Mouse (Mus musculus): Measurements from ENCODE around the gene Slc10a1.

The Slc10a1 gene

GRCm38 (mm10) chr12:80968605-80969004, at the start of gene Slc10a1:
Slc10a1 (minus strand) TSS chr12:80968705.
- DNase-seq (ENCODE audit: extremely low read depth, low read depth, low spot score), result no peak

GRCm38 (mm10) chr12:81017624-81018023, 49.1 kb upstream of the Slc10a1 start:
- DNase-seq (ENCODE audit: extremely low read depth, low read depth, low spot score), result no peak

- no peak for DNase-seq (ENCODE audit: extremely low read depth, low read depth, low spot score)
These were observed 45.0 kb upstream of the Slc10a1 start for GRCm38 (mm10) chr12:81013496-81013895.

GRCm38 (mm10) chr12:81011994-81012393, 43.5 kb upstream of the Slc10a1 start:
- no peak for DNase-seq (ENCODE audit: extremely low read depth, low read depth, low spot score)

GRCm38 (mm10) chr12:81009813-81010212, 41.3 kb upstream of the Slc10a1 start:
- DNase-seq (ENCODE audit: extremely low read depth, low read depth, low spot score), result no peak

GRCm38 (mm10) chr12:81002841-81003635, 34.5 kb upstream of the Slc10a1 start:
- no peak for DNase-seq (ENCODE audit: extremely low read depth, low read depth, low spot score)

- DNase-seq (ENCODE audit: extremely low read depth, low read depth, low spot score), result no peak
These were observed 32.4 kb upstream of the Slc10a1 start for GRCm38 (mm10) chr12:81000924-81001323.

- no peak for DNase-seq (ENCODE audit: extremely low read depth, low read depth, low spot score)
These were observed 30.2 kb upstream of the Slc10a1 start for GRCm38 (mm10) chr12:80998528-80999221.

GRCm38 (mm10) chr12:80997652-80998051, 29.1 kb upstream of the Slc10a1 start:
- DNase-seq (ENCODE audit: extremely low read depth, low read depth, low spot score), result no peak

GRCm38 (mm10) chr12:80995326-80995725, 26.8 kb upstream of the Slc10a1 start:
- no peak for DNase-seq (ENCODE audit: extremely low read depth, low read depth, low spot score)

GRCm38 (mm10) chr12:80993773-80994172, 25.3 kb upstream of the Slc10a1 start:
- DNase-seq (ENCODE audit: extremely low read depth, low read depth, low spot score), result no peak

GRCm38 (mm10) chr12:80992540-80993122, 24.1 kb upstream of the Slc10a1 start:
- DNase-seq (ENCODE audit: extremely low read depth, low read depth, low spot score), result no peak

GRCm38 (mm10) chr12:80991806-80992205, 23.3 kb upstream of the Slc10a1 start:
- DNase-seq (ENCODE audit: extremely low read depth, low read depth, low spot score), result no peak

GRCm38 (mm10) chr12:80990901-80991445, 22.5 kb upstream of the Slc10a1 start:
- no peak for DNase-seq (ENCODE audit: extremely low read depth, low read depth, low spot score)

GRCm38 (mm10) chr12:80988286-80988685, 19.8 kb upstream of the Slc10a1 start:
- DNase-seq (ENCODE audit: extremely low read depth, low read depth, low spot score), result no peak

GRCm38 (mm10) chr12:80986628-80987027, 18.1 kb upstream of the Slc10a1 start:
- no peak for DNase-seq (ENCODE audit: extremely low read depth, low read depth, low spot score)

- no peak for DNase-seq (ENCODE audit: extremely low read depth, low read depth, low spot score)
These were observed 15.2 kb upstream of the Slc10a1 start for GRCm38 (mm10) chr12:80983695-80984094.

- no peak for DNase-seq (ENCODE audit: extremely low read depth, low read depth, low spot score)
These were observed 13.8 kb upstream of the Slc10a1 start for GRCm38 (mm10) chr12:80982326-80982725.

- no peak for DNase-seq (ENCODE audit: extremely low read depth, low read depth, low spot score)
These were observed 7.6 kb upstream of the Slc10a1 start for GRCm38 (mm10) chr12:80975939-80976671.

GRCm38 (mm10) chr12:80971756-80972155, 3.3 kb upstream of the Slc10a1 start:
- DNase-seq (ENCODE audit: extremely low read depth, low read depth, low spot score), result no peak

- DNase-seq (ENCODE audit: extremely low read depth, low read depth, low spot score), result no peak
These were observed 1.7 kb upstream of the Slc10a1 start for GRCm38 (mm10) chr12:80970181-80970705.

Measured in fat pad, adult 2 months (tissue).